Mouse (Mus musculus): ENCODE results near the gene Ifne. TPM values are rescaled to one million over a fixed set of nuclear protein-coding genes. Genes with fewer than 3 reads are reported as not detected.

Ifne gene
- total RNA-seq (2012; rRNA removed) (not detected in 2 replicates), polyA plus RNA-seq (2012; ENCODE audit: insufficient read depth in 1 of 2, insufficient read length in 2 of 2, low read depth in 1 of 2, low replicate concordance in 2 of 2, missing spikeins in 1 of 2) (not detected)

GRCm38 (mm10) chr4:88880101-88880500 is at the start of gene Ifne:
TSS of gene Ifne (minus strand) at chr4:88880201.
- Histone ChIP-seq H3K9me3 (replicated peaks; ENCODE audit: insufficient read depth, low read length) (no peaks in the 10 kb centered on the region), H3K4me3 (ENCODE audit: control insufficient read depth in 1 of 2, insufficient read depth in 1 of 2, low read depth in 2 of 2, low read length in 2 of 2) (no peak within 1 kb of the TSS), H3K9ac (ENCODE audit: control insufficient read depth, low read depth, low read length, poor library complexity, severe bottlenecking) (no peak within 1 kb of the TSS), H3K27me3 (ENCODE audit: control insufficient read depth in 1 of 2, insufficient read depth in 2 of 2, low read length in 2 of 2) (peaks cover 0 to 6% of the 10 kb centered on the region in 2 experiments; a peak in 3 of 4 replicates), H3K36me3 (ENCODE audit: control insufficient read depth in 1 of 2, insufficient read depth in 2 of 2, low read length in 2 of 2) (peaks cover 0 to 15% of the 10 kb centered on the region in 2 experiments; a peak in 2 of 4 replicates), H3K4me1 (ENCODE audit: control insufficient read depth in 1 of 2, insufficient read depth in 2 of 2, low read length in 2 of 2) (peaks cover 15 to 19% of the 10 kb centered on the region in 2 experiments), H3K27ac (ENCODE audit: control insufficient read depth, low read depth, low read length) (no peak within 1 kb of the TSS), H3K79me2 (ENCODE audit: control insufficient read depth, insufficient read depth, low read length, poor library complexity) (no peaks in the 10 kb centered on the region)
- no peak for DNase-seq (ENCODE audit: low read depth, low spot score)
- TF ChIP-seq GABPA (IDR thresholded peaks at IDR 0.05; ENCODE audit: low read depth, low read length): no peak
- no peak for TF ChIP-seq TBP (IDR thresholded peaks at IDR 0.05; ENCODE audit: low read depth, low read length)
- TF ChIP-seq SIN3A (IDR thresholded peaks at IDR 0.05; ENCODE audit: low read length): no peak
- TF ChIP-seq CHD2 (IDR thresholded peaks at IDR 0.05; ENCODE audit: low read length): no peak
- TF ChIP-seq ZKSCAN1 (IDR thresholded peaks at IDR 0.05; ENCODE audit: low read depth, low read length): no peak
- TF ChIP-seq CHD1 (IDR thresholded peaks at IDR 0.05; ENCODE audit: low read depth, low read length): no peak
- TF ChIP-seq MAZ (IDR thresholded peaks at IDR 0.05; ENCODE audit: low read depth, low read length): no peak
- TF ChIP-seq MXI1 (IDR thresholded peaks at IDR 0.05; ENCODE audit: low read depth, low read length): no peak
- TF ChIP-seq MYC (IDR thresholded peaks at IDR 0.05; ENCODE audit: low read depth, low read length): no peak
- TF ChIP-seq MYB (IDR thresholded peaks at IDR 0.05; ENCODE audit: low read depth, low read length): no peak
- no peak for TF ChIP-seq ELF1 (IDR thresholded peaks at IDR 0.05; ENCODE audit: low read depth, low read length)
- no peak for TF ChIP-seq MAX (IDR thresholded peaks at IDR 0.05; ENCODE audit: low read length)

DNA sequence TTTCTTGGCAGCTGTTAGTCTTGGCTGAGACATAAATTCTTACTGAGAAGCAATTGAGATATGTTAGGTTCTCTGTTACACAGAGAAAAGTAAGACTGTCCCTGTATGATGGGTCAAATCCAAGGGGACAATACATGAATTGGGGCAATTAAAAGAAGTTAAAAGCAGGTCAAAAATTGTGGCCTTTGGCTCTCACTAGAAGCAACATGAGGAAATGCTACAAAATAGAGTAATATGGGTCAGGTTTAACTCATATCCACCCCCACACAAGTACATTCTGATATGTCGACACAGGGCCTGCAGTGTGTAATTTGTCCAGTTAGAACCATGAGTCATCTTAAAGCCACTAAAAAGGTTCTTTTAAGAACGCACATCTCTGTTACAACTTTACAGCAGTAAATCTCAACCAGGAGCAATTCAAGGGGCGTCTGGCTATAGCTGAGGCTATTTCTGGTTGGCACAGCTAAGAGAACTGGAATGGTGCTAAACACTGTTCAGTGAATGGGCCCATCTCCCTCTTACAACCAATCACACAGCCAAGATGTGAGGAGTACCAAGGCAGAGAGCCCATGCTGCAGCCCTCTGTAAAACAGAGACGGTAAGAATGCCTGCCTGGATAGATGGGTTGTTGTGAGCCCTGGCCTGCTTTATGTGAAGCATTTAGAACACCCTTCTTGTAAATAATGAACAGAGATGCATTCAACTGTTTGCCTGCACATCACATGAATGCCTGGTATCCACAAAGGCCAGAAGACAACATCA is 48.5 kb upstream of the Ifne start:
- no peaks in the 10 kb centered on the region for H3K36me3 ChIP-seq (ENCODE audit: control insufficient read depth in 1 of 2, insufficient read depth in 2 of 2, low read length in 2 of 2)
- no peak for DNase-seq (ENCODE audit: low read depth, low spot score)

More for the DNA sequence above, 48.5 kb upstream of the Ifne start:
- no peak overlapping the region for H3K9ac ChIP-seq (ENCODE audit: control insufficient read depth, low read depth, low read length, poor library complexity, severe bottlenecking)
- H3K27me3 ChIP-seq (ENCODE audit: control insufficient read depth in 1 of 2, insufficient read depth in 2 of 2, low read length in 2 of 2): peaks cover 0 to 3% of the 10 kb centered on the region in 2 experiments; a peak in 2 of 4 replicates
- H3K27ac ChIP-seq (ENCODE audit: control insufficient read depth, low read depth, low read length): no peak overlapping the region
- no peaks in the 10 kb centered on the region for H3K9me3 ChIP-seq (replicated peaks; ENCODE audit: insufficient read depth, low read length)
- no peak for TF ChIP-seq RAD21 (IDR thresholded peaks at IDR 0.05; ENCODE audit: low read depth, low read length)
- no peak for TF ChIP-seq ZNF384 (IDR thresholded peaks at IDR 0.05; ENCODE audit: low read depth, low read length)
- no peak for TF ChIP-seq HCFC1 (IDR thresholded peaks at IDR 0.05; ENCODE audit: low read depth, low read length)
- no peak for TF ChIP-seq CHD1 (IDR thresholded peaks at IDR 0.05; ENCODE audit: low read depth, low read length)
- TF ChIP-seq EP300 (IDR thresholded peaks at IDR 0.05; ENCODE audit: low read depth in 1 of 2, low read length in 2 of 2): no peak
- no peak for TF ChIP-seq GABPA (IDR thresholded peaks at IDR 0.05; ENCODE audit: low read depth, low read length)
- TF ChIP-seq SIN3A (IDR thresholded peaks at IDR 0.05; ENCODE audit: low read length): no peak
- no peak for TF ChIP-seq JUND (IDR thresholded peaks at IDR 0.05; ENCODE audit: low read depth, low read length)
- TF ChIP-seq E2F4 (IDR thresholded peaks at IDR 0.05; ENCODE audit: borderline replicate concordance, low read depth, low read length): no peak
- no peak for TF ChIP-seq MAX (IDR thresholded peaks at IDR 0.05; ENCODE audit: low read length)
- no peak overlapping the region for H3K4me3 ChIP-seq (ENCODE audit: control insufficient read depth in 1 of 2, insufficient read depth in 1 of 2, low read depth in 2 of 2, low read length in 2 of 2)
- H3K79me2 ChIP-seq (ENCODE audit: control insufficient read depth, insufficient read depth, low read length, poor library complexity): no peaks in the 10 kb centered on the region
- no peaks in the 10 kb centered on the region for H3K4me1 ChIP-seq (ENCODE audit: control insufficient read depth in 1 of 2, insufficient read depth in 2 of 2, low read length in 2 of 2)
